Mouse (Mus musculus): ENCODE data around the gene Heatr1. TPM values are rescaled to one million over a fixed set of nuclear protein-coding genes. Genes with fewer than 3 reads are reported as not detected.

Gene Heatr1
- polyA plus RNA-seq, 1 experiment from 2014 or later = 3.9 TPM

- Histone ChIP-seq H3K4me2 (replicated peaks; ENCODE audit: low read depth) (no peak overlapping the region), H3K9ac (ENCODE audit: low read depth, low read length) (no peak overlapping the region), H3K27me3 (replicated peaks; ENCODE audit: control insufficient read depth, insufficient read depth, low read length) (no peaks in the 10 kb centered on the region), H3K27ac (ENCODE audit: low read depth, low read length) (no peak overlapping the region), H3K36me3 (ENCODE audit: control insufficient read depth, insufficient read depth) (peaks cover 55% of the 10 kb centered on the region), H3K9me3 (ENCODE audit: control insufficient read depth) (no peaks in the 10 kb centered on the region), H3K4me3 (ENCODE audit: low read depth, low read length) (no peak overlapping the region), H3K4me1 (replicated peaks; ENCODE audit: control insufficient read depth, insufficient read depth, low read length) (no peaks in the 10 kb centered on the region)
- TF ChIP-seq CTCF (IDR thresholded peaks at IDR 0.05; ENCODE audit: low read depth) = no peak
- ATAC-seq = no peak
- 89% methylated on average over 6 of the region's 6 CpGs for WGBS
Observed at GRCm38 (mm10) chr13:12440813-12441212, 46.0 kb downstream of the Heatr1 start.

- H3K4me3 ChIP-seq (ENCODE audit: low read depth, low read length) = no peak overlapping the region
- H3K27ac ChIP-seq (ENCODE audit: low read depth, low read length) = no peak overlapping the region
- no peak overlapping the region for H3K4me2 ChIP-seq (replicated peaks; ENCODE audit: low read depth)
- no peaks in the 10 kb centered on the region for H3K4me1 ChIP-seq (replicated peaks; ENCODE audit: control insufficient read depth, insufficient read depth, low read length)
- ATAC-seq = no peak
- H3K27me3 ChIP-seq (replicated peaks; ENCODE audit: control insufficient read depth, insufficient read depth, low read length) = no peaks in the 10 kb centered on the region
- WGBS = 55% methylated on average over 2 of the region's 2 CpGs
- no peak overlapping the region for H3K9ac ChIP-seq (ENCODE audit: low read depth, low read length)
- H3K9me3 ChIP-seq (ENCODE audit: control insufficient read depth) = no peaks in the 10 kb centered on the region
- H3K36me3 ChIP-seq (ENCODE audit: control insufficient read depth, insufficient read depth) = peaks cover 60% of the 10 kb centered on the region
- no peak for TF ChIP-seq CTCF (IDR thresholded peaks at IDR 0.05; ENCODE audit: low read depth)
Observed at GRCm38 (mm10) chr13:12442008-12442587, 47.3 kb downstream of the Heatr1 start.

GRCm38 (mm10) chr13:12453150-12453549 lies 58.3 kb downstream of the Heatr1 start:
- Histone ChIP-seq H3K9me3 (ENCODE audit: control insufficient read depth) (no peaks in the 10 kb centered on the region), H3K4me2 (replicated peaks; ENCODE audit: low read depth) (no peak overlapping the region), H3K27ac (ENCODE audit: low read depth, low read length) (no peak overlapping the region), H3K27me3 (replicated peaks; ENCODE audit: control insufficient read depth, insufficient read depth, low read length) (no peaks in the 10 kb centered on the region), H3K9ac (ENCODE audit: low read depth, low read length) (no peak overlapping the region), H3K4me3 (ENCODE audit: low read depth, low read length) (no peak overlapping the region), H3K36me3 (ENCODE audit: control insufficient read depth, insufficient read depth) (peaks cover 69% of the 10 kb centered on the region), H3K4me1 (replicated peaks; ENCODE audit: control insufficient read depth, insufficient read depth, low read length) (no peaks in the 10 kb centered on the region; the same call in 1 of the 2 replicates)
- no peak for TF ChIP-seq CTCF (IDR thresholded peaks at IDR 0.05; ENCODE audit: low read depth)
- 89% methylated on average over 14 of the region's 14 CpGs for WGBS
- no peak for ATAC-seq

GRCm38 (mm10) chr13:12454686-12455390 lies 60.0 kb downstream of the Heatr1 start:
- Histone ChIP-seq H3K27me3 (replicated peaks; ENCODE audit: control insufficient read depth, insufficient read depth, low read length) (no peaks in the 10 kb centered on the region), H3K27ac (ENCODE audit: low read depth, low read length) (no peak overlapping the region), H3K4me2 (replicated peaks; ENCODE audit: low read depth) (no peak overlapping the region), H3K4me3 (ENCODE audit: low read depth, low read length) (no peak overlapping the region), H3K4me1 (replicated peaks; ENCODE audit: control insufficient read depth, insufficient read depth, low read length) (no peaks in the 10 kb centered on the region; the same call in 1 of the 2 replicates), H3K9ac (ENCODE audit: low read depth, low read length) (no peak overlapping the region), H3K36me3 (ENCODE audit: control insufficient read depth, insufficient read depth) (peaks cover 70% of the 10 kb centered on the region), H3K9me3 (ENCODE audit: control insufficient read depth) (no peaks in the 10 kb centered on the region)
- no peak for TF ChIP-seq CTCF (IDR thresholded peaks at IDR 0.05; ENCODE audit: low read depth)
- WGBS = 80% methylated on average over 7 of the region's 7 CpGs
- ATAC-seq = no peak

- Histone ChIP-seq H3K4me3 (ENCODE audit: low read depth, low read length) (no peak overlapping the region), H3K9me3 (ENCODE audit: control insufficient read depth) (no peaks in the 10 kb centered on the region), H3K27ac (ENCODE audit: low read depth, low read length) (peak overlapping the region; percentile 86), H3K27me3 (replicated peaks; ENCODE audit: control insufficient read depth, insufficient read depth, low read length) (no peaks in the 10 kb centered on the region), H3K36me3 (ENCODE audit: control insufficient read depth, insufficient read depth) (peaks cover 56% of the 10 kb centered on the region), H3K4me1 (replicated peaks; ENCODE audit: control insufficient read depth, insufficient read depth, low read length) (no peaks in the 10 kb centered on the region; the same call in 1 of the 2 replicates), H3K4me2 (replicated peaks; ENCODE audit: low read depth) (no peak overlapping the region), H3K9ac (ENCODE audit: low read depth, low read length) (no peak overlapping the region)
- 52% methylated on average over 7 of the region's 7 CpGs for WGBS
- peak; percentile 78 for ATAC-seq
- 0 out of 2 replicates have a peak, but pooled peaks have one; percentile 9 for TF ChIP-seq CTCF (IDR thresholded peaks at IDR 0.05; ENCODE audit: low read depth)
Observed at GRCm38 (mm10) chr13:12456711-12457110, 61.9 kb downstream of the Heatr1 start.

GRCm38 (mm10) chr13:12460443-12460842 lies 65.6 kb downstream of the Heatr1 start:
- WGBS = 0% methylated on average over 8 of the region's 8 CpGs
- peak; percentile 47 for ATAC-seq
- Histone ChIP-seq H3K27me3 (replicated peaks; ENCODE audit: control insufficient read depth, insufficient read depth, low read length) (no peaks in the 10 kb centered on the region), H3K4me3 (ENCODE audit: low read depth, low read length) (peak overlapping the region; percentile 80), H3K4me2 (replicated peaks; ENCODE audit: low read depth) (peak overlapping the region; percentile 85), H3K36me3 (ENCODE audit: control insufficient read depth, insufficient read depth) (peaks cover 23% of the 10 kb centered on the region; the same call in 1 of the 2 replicates), H3K9me3 (ENCODE audit: control insufficient read depth) (no peaks in the 10 kb centered on the region), H3K27ac (ENCODE audit: low read depth, low read length) (peak overlapping the region; percentile 92), H3K9ac (ENCODE audit: low read depth, low read length) (peak overlapping the region; percentile 81), H3K4me1 (replicated peaks; ENCODE audit: control insufficient read depth, insufficient read depth, low read length) (no peaks in the 10 kb centered on the region; the same call in 1 of the 2 replicates)
- peak; percentile 60 for TF ChIP-seq CTCF (IDR thresholded peaks at IDR 0.05; ENCODE audit: low read depth)

All from intestine, postnatal 0 days (tissue).